Mouse (Mus musculus) urinary bladder, adult 18-20 months (tissue): ENCODE measurements around the gene Mroh2a.
"Not testable (repeated sequence)": the region's sequence is repeated elsewhere in the genome, so short reads cannot be mapped to it uniquely, and the experiment has no call there.

Experiments used
- DNase-seq, 2 experiments: peaks; one replicate each; pipeline ENCODE4 v3.0.0; 2022; ENCODE audit warnings: low spot score in 2 of 2, mixed read lengths in 2 of 2

Mroh2a gene

GRCm38 (mm10) chr1:88218591-88218990 lies 8.2 kb upstream of the Mroh2a start:
- no peak for DNase-seq

- no peak for DNase-seq
These were observed 7.7 kb upstream of the Mroh2a start for GRCm38 (mm10) chr1:88219054-88219453.

- peak in 1 of 2 experiments; percentile 20 for DNase-seq
These were observed 6.5 kb upstream of the Mroh2a start for GRCm38 (mm10) chr1:88220336-88220735.

- DNase-seq: no peak
These were observed 4.6 kb upstream of the Mroh2a start for GRCm38 (mm10) chr1:88222216-88222615.

- DNase-seq: peak in 1 of 2 experiments; percentile 8
These were observed 3.7 kb upstream of the Mroh2a start for GRCm38 (mm10) chr1:88223011-88223515.

GRCm38 (mm10) chr1:88223591-88223990 lies 3.2 kb upstream of the Mroh2a start:
- peak in 1 of 2 experiments; percentile 10 for DNase-seq

GRCm38 (mm10) chr1:88224029-88224776 lies 2.6 kb upstream of the Mroh2a start:
- DNase-seq: peak in 1 of 2 experiments; percentile 77

GRCm38 (mm10) chr1:88225301-88225700 lies 1.5 kb upstream of the Mroh2a start:
- DNase-seq: not testable (repeated sequence)

- DNase-seq: no peak
These were observed 1.0 kb upstream of the Mroh2a start for GRCm38 (mm10) chr1:88225741-88226140.

- no peak for DNase-seq
These were observed 696 bp downstream of the Mroh2a start for GRCm38 (mm10) chr1:88227482-88227881.

- peak in 1 of 2 experiments; percentile 18 for DNase-seq
These were observed 1.3 kb downstream of the Mroh2a start for GRCm38 (mm10) chr1:88228121-88228520.

- DNase-seq: no peak
These were observed 2.8 kb downstream of the Mroh2a start for GRCm38 (mm10) chr1:88229566-88229965.

GRCm38 (mm10) chr1:88229986-88230385 lies 3.2 kb downstream of the Mroh2a start:
- DNase-seq: peak in 1 of 2 experiments; percentile 23

- peak in 1 of 2 experiments; percentile 6 for DNase-seq
These were observed 3.6 kb downstream of the Mroh2a start for GRCm38 (mm10) chr1:88230421-88230820.

- no peak for DNase-seq
These were observed 4.4 kb downstream of the Mroh2a start for GRCm38 (mm10) chr1:88230981-88231802.

GRCm38 (mm10) chr1:88231803-88232499 lies 5.2 kb downstream of the Mroh2a start:
- DNase-seq: peak in 1 of 2 experiments; percentile 9

- DNase-seq: no peak
These were observed 6.0 kb downstream of the Mroh2a start for GRCm38 (mm10) chr1:88232664-88233380.

- no peak for DNase-seq
These were observed 6.8 kb downstream of the Mroh2a start for GRCm38 (mm10) chr1:88233421-88234247.

GRCm38 (mm10) chr1:88234248-88234610 lies 7.4 kb downstream of the Mroh2a start:
- DNase-seq: no peak

- DNase-seq: no peak
These were observed 7.9 kb downstream of the Mroh2a start for GRCm38 (mm10) chr1:88234646-88235045.
